Mouse (Mus musculus): ENCODE data around the gene Amigo1. TPM values are rescaled to one million over a fixed set of nuclear protein-coding genes. Genes with fewer than 3 reads are reported as not detected.

Gene Amigo1
- total RNA-seq, 2 experiments from 2014 or later = 6.9 to 11.8 TPM

- DNase-seq = no peak
- intact Hi-C loops (cut with DNase I) = no loop called here
These were observed 7.1 kb upstream of the Amigo1 start for GRCm38 (mm10) chr3:108178756-108179715.

GRCm38 (mm10) chr3:108180514-108180913 is 5.6 kb upstream of the Amigo1 start:
- intact Hi-C loops (cut with DNase I) = no loop called here
- no peak for DNase-seq

GRCm38 (mm10) chr3:108184742-108185141 is 1.4 kb upstream of the Amigo1 start:
- intact Hi-C loops (cut with DNase I) = no loop called here

GRCm38 (mm10) chr3:108185460-108186097 is 556 bp upstream of the Amigo1 start:
- intact Hi-C loops (cut with DNase I) = no loop called here
- no peak for DNase-seq

More at GRCm38 (mm10) chr3:108184742-108185141, 1.4 kb upstream of the Amigo1 start:
- DNase-seq = no peak

- intact Hi-C loops (cut with DNase I) = no loop called here
- DNase-seq = no peak
These were observed 1.1 kb downstream of the Amigo1 start for GRCm38 (mm10) chr3:108187111-108187795.

GRCm38 (mm10) chr3:108188716-108189490 is 2.8 kb downstream of the Amigo1 start:
- intact Hi-C loops (cut with DNase I) = no loop called here
- DNase-seq = no peak

GRCm38 (mm10) chr3:108189897-108190296 is 3.8 kb downstream of the Amigo1 start:
- no peak for DNase-seq
- intact Hi-C loops (cut with DNase I) = no loop called here

- DNase-seq = no peak
- intact Hi-C loops (cut with DNase I) = no loop called here
These were observed 7.6 kb downstream of the Amigo1 start for GRCm38 (mm10) chr3:108193686-108194085.

GRCm38 (mm10) chr3:108195287-108195686 is 9.2 kb downstream of the Amigo1 start:
- no peak for DNase-seq
- intact Hi-C loops (cut with DNase I) = no loop called here

- intact Hi-C loops (cut with DNase I) = no loop called here
- no peak for DNase-seq
These were observed 9.9 kb downstream of the Amigo1 start for GRCm38 (mm10) chr3:108195941-108196590.

- DNase-seq = peak in 1 of 2 experiments; percentile 47
- intact Hi-C loops (cut with DNase I) = no loop called here
These were observed 10.9 kb downstream of the Amigo1 start for GRCm38 (mm10) chr3:108197066-108197497.

- no peak for DNase-seq
- intact Hi-C loops (cut with DNase I) = no loop called here
These were observed 13.1 kb downstream of the Amigo1 start for GRCm38 (mm10) chr3:108199231-108199630.

- intact Hi-C loops (cut with DNase I) = no loop called here
- DNase-seq = peak; percentile 95
These were observed 14.5 kb downstream of the Amigo1 start, which contains the start of gene Cyb561d1 for GRCm38 (mm10) chr3:108200329-108201323. Gene Cyb561d1, minus strand, starts transcription at chr3:108201212.

- DNase-seq = no peak
- intact Hi-C loops (cut with DNase I) = no loop called here
These were observed 16.4 kb downstream of the Amigo1 start for GRCm38 (mm10) chr3:108202506-108202905.

- intact Hi-C loops (cut with DNase I) = no loop called here
- DNase-seq = no peak
These were observed 17.1 kb downstream of the Amigo1 start for GRCm38 (mm10) chr3:108203212-108203611.

- DNase-seq = peak; percentile 82 to 91
- intact Hi-C loops (cut with DNase I) = loop anchor here (1.0 kb wide), 1 partner anchor 39 kb away; no protein-coding TSS in a partner anchor
These were observed 17.6 kb downstream of the Amigo1 start for GRCm38 (mm10) chr3:108203621-108204325.

GRCm38 (mm10) chr3:108204470-108204869 is 18.3 kb downstream of the Amigo1 start:
- intact Hi-C loops (cut with DNase I) = loop anchor here (1.0 kb wide), 1 partner anchor 40 kb away; no protein-coding TSS in a partner anchor
- no peak for DNase-seq

GRCm38 (mm10) chr3:108205601-108206000 is 19.5 kb downstream of the Amigo1 start:
- intact Hi-C loops (cut with DNase I) = no loop called here
- DNase-seq = no peak

All from heart, postnatal 10 days (tissue).